Mouse (Mus musculus): ENCODE measurements at regions not wholly inside any gene's neighbourhood (a gene's known extent, or its start where the extent isn't known, plus 50 kb on each side); places are given as distances from the start of the nearest gene placed in this dataset.

DNA sequence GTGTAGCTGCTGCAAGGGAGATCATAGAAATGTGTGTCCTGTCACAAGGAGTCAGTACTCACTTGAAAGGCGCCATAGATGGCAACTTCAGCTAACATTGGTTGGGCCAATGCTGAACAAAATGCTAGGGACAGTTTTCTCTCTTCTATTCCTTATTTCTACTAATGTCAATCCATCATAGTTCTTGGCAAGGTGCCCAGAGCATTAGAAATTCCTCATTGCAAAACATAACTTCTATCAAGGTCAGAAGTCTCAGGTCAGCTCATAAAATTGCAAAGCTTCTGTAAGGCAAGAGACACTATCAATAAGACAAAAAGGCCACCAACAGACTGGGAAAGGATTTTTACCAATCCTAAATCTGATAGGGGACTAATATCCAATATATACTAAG lies 106.3 kb downstream of the D1Ertd622e start:
- DNase-seq, result no peak
- intact Hi-C loops (cut with DNase I), result no loop called here

DNA sequence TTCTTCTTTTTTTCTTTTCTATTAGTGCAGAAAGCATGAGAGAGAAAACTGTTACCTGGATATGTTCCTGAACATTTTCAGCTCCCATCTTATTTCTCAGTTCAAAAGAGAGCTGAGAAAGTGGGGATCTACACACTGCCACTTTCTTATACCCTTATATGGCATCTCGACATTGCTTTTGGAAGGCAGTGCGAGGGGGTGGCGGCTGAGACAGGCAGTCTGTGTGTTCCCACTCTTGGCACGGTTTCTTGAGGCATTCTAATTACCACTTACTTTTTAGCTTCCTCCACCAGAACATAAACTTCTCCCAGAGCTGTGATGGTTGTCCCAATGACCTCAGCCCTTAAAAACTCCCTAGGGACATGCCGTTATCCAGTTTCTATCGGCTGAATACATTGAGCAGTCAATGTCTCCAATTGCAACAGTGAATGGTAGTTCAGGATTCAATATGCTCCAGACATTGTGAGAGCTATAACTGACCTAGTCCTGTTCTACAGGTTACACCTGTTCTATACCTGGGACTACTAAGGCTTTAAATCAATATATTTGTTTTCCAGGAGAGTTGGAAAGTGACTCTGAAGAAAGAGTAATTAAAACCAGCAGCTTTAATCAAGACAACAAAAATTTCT lies 106.8 kb downstream of the D1Ertd622e start:
- intact Hi-C loops (cut with DNase I), result no loop called here
- no peak for DNase-seq

DNA sequence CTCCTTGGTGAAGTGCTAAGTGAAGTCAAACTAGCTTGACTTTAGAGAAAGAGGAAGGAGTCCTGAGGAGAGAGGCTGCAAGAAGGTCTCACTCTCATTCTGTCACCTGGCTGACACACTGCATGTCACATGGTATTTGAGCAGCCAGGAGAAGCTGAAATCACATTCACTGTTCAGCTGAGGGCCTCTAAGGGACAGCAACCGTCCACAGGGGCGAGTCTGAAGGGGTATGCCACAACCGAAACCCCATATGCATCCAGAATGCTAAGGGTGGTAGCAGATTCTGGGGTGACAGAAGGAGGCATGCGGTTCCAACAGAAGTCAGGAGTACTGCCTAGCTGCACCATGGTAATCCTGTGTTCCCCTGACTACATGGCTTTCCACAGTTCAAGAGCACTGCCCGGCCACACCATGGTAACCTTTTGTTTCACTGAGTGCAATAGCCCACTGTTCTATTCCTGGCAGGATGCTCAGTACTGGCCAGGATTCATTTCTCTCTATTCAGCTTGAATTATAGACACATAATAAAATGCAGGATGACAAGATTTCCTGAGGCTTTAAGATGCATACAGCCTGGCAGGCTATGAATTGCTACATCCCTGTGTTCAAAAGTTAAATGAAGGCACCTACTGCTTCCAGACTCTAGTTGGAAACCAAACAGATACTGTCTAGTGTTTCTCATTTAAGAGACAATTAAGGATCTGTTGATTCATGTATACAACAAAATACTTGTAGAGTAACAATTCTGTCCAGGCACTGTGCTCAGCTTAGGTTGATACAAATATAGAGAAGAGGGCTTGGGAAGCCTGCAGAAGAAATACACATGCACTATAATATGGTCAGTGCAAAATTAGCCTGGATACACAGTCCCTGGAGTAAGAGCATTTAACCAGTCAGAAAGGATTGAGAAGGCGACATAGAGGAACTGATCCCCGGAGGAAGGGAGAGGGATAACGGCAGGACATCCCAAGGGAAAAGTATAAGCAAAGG lies 108.1 kb downstream of the D1Ertd622e start:
- intact Hi-C loops (cut with DNase I), result no loop called here
- no peak for DNase-seq

DNA sequence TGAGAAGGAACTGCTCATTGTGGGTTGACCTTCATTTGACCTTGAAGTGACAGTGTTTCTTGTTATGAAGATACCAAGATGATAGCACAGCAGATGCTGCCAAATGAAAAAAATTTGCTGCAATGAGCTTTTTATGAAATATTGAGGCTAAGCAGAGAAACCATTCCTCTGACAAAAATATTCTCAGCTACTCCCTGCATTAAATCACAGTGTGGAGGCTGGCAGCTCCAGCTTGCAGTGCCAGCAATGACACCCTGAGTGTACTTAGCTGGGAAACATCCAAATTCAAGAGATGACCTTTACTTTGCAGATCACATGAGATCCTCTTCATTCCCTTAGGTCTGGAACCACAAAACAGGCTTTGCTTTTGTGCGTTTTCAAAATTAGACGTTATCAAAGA lies 109.0 kb downstream of the D1Ertd622e start:
- DNase-seq, result no peak
- intact Hi-C loops (cut with DNase I), result no loop called here

DNA sequence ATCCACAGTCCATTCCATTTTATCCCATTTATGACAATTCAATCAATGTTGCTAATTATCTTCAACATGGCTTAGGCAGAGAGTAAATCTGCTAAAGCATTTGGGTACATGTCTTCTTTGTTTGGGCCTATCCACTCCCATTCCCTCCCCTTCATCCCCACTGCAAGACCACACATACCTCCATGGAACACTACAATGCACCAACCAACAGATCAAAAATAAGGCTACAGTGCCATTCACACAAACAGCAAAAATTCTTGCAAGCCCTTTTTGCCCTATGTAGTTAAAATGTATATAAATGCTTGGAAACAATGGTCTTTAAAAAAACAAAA lies 120.7 kb downstream of the D1Ertd622e start:
- no peak for DNase-seq
- intact Hi-C loops (cut with DNase I), result no loop called here

DNA sequence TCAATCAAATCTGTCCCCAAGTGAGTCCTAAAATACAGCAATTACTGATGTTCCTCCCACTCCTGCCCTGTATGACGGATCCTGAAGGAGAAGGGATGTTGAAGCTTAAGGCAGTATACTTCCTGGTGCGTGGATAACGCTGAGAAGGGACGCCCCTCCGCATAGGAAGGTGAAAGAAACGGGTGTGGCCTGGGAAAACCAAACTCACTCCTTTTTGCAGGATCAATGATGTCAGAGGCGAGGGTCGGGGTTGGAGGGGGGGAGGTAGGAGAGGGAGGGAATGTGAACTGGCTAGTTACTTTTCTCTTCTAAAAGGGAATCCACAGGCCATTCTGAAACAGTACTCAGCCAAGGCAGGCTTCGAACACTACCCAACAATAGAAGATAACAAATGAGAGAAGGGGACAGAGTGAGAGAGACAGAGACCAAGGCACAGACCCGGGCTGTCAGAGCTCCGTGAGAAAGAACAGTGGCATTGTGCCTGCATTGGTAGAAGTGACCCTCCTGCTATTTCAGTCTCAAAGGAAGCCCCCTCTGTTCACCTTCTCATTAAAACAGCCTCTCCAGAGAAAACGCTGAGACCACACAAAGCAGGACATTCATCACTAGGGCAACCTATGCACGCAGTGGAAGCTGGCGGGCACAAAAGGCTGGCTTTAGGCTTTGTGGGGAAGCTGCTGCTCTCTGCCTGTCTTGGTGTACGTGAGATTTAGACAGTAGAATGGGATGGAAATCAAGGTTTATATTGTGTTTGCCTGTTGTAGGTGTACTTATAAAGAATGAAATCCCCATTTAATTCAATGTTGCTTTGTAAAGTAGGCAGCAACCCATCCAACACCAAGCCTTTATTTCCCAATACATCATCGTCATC lies 121.3 kb downstream of the D1Ertd622e start:
- DNase-seq, result no peak
- intact Hi-C loops (cut with DNase I), result no loop called here

DNA sequence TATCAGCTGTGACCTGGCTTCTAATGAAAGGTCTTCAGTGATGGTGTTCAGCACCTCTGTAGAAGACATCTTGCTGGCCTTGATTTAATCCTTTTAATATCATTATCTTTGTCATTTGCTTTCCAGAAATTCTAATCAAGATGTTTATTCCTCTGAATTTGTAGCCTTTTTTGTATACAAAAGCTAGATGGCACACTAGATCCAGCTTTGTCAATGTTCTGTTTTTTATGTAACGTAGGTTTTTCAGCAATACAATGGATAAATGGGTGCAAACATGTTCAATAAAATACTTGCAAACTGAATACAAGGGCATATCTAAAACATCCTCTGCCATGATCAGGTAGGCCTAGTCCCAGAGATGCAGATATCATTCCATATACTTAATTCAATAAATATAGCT lies 165.0 kb downstream of the D1Ertd622e start:
- DNase-seq, result no peak
- intact Hi-C loops (cut with DNase I), result loop anchor here (2.0 kb wide), 1 partner anchor 190 kb away; no protein-coding TSS in a partner anchor

DNA sequence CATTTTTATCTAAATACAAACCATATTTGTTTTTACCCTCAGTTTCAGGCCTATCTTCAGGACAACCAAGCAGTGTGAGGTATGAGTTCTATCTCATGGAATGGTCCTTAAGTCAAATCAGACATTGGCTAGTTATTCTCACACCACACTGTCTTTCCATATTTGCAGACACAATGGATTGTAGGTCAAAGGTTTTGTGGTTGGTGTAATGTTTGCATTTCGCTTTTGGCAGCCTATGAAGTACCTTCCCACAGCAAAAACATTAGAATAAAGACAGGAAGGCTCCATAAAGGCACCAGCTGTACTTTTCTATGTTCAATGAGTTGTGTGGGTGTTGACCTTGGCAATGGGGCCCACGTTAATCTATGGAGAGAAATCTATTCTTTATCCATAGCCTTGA lies 182.0 kb downstream of the D1Ertd622e start:
- DNase-seq, result no peak
- intact Hi-C loops (cut with DNase I), result no loop called here

Measured in heart, postnatal 14 days (tissue).